Mouse (Mus musculus) forebrain, postnatal 0 days (tissue): ENCODE measurements around the gene BC030867. TPM values are rescaled to one million over a fixed set of nuclear protein-coding genes. Genes with fewer than 3 reads are reported as not detected.

Experiments
- ATAC-seq: fragments of 200-750 bp; cut with Nextera tagmentation; 2 replicates; pipeline ENCODE4 v1.8.0; 2017; ENCODE audit warnings: mild to moderate bottlenecking, moderate library complexity
- DNase-seq: peaks from one replicate; pipeline ENCODE4 v3.0.0-alpha.2; 2015
- H3K27ac ChIP-seq: fragments of 300-500 bp; sonication (generic); 2 replicates; pipeline ENCODE4 v1.5.1; 2014; ENCODE audit warnings: low read depth, mild to moderate bottlenecking, antibody characterized with exemption, low read length, moderate library complexity, mixed read lengths
- H3K27me3 ChIP-seq: fragments of 300-500 bp; sonication (generic); 2 replicates; pipeline ENCODE4 v1.6.1; 2014; ENCODE audit warnings: mild to moderate bottlenecking, low read length, mixed read lengths; ENCODE audit not compliant: insufficient read depth
- H3K36me3 ChIP-seq: fragments of 300-500 bp; sonication (generic); 2 replicates; pipeline ENCODE4 v1.6.1; 2014; ENCODE audit warnings: mild to moderate bottlenecking, moderate library complexity; ENCODE audit not compliant: insufficient read depth
- H3K4me1 ChIP-seq: fragments of 300-500 bp; sonication (generic); 2 replicates; pipeline ENCODE4 v1.6.1; 2014; ENCODE audit warnings: antibody characterized with exemption; ENCODE audit not compliant: insufficient read depth
- H3K4me2 ChIP-seq: fragments of 300-500 bp; sonication (generic); 2 replicates; pipeline ENCODE4 v1.6.1; 2014; ENCODE audit warnings: low read depth, mild to moderate bottlenecking, moderate library complexity
- H3K4me3 ChIP-seq: fragments of 300-500 bp; sonication (generic); 2 replicates; pipeline ENCODE4 v1.5.1; 2014; ENCODE audit warnings: low read depth, low read length, mixed read lengths
- H3K9ac ChIP-seq: fragments of 300-500 bp; sonication (generic); 2 replicates; pipeline ENCODE4 v1.6.1; 2014; ENCODE audit warnings: mild to moderate bottlenecking
- H3K9me3 ChIP-seq: fragments of 300-500 bp; sonication (generic); 2 replicates; pipeline ENCODE4 v1.6.1; 2016; ENCODE audit warnings: low read length
- CTCF ChIP-seq: sonication (generic); IDR thresholded peaks from 2 replicates; pipeline ENCODE4 v1.5.1; 2016; ENCODE audit warnings: antibody characterized with exemption, control low read depth, low read depth
- WGBS: fragments of 180-500 bp; shearing (Covaris S2); extraction: QIAGEN DNeasy Blood & Tissue Kit; methylation state at CpG from one replicate; pipeline ENCODE4 v1.1.7; 2014; 5-methylcytosine and 5-hydroxymethylcytosine counted together
- polyA plus RNA-seq: library from polyadenylated mRNA; unstranded; fragments of >200 nt; fragmentation: Nextera tagmentation; extraction: Ambion mirVana; gene quantifications from 2 replicates; pipeline ENCODE4 v1.2.1, GENCODE M21; 2015
- total RNA-seq: library from RNA; depleted of rRNA; stranded (reverse); fragments of >200 nt; gene quantifications from 2 replicates; pipeline ENCODE4 v1.2.3, GENCODE M21; 2014

BC030867 gene
- total and polyA plus RNA-seq, 2 experiments from 2014 or later = 0.62 to 1.5 TPM

- H3K4me1 ChIP-seq = peaks cover 4% of the 10 kb centered on the region; the same call in 1 of the 2 replicates
- ATAC-seq = no peak
Observed at GRCm38 (mm10) chr11:102240636-102241035, 8.0 kb upstream of the BC030867 start.

GRCm38 (mm10) chr11:102241246-102241645 is 7.4 kb upstream of the BC030867 start:
- no peaks in the 10 kb centered on the region for H3K27me3 ChIP-seq
- peaks cover 6% of the 10 kb centered on the region; the same call in 1 of the 2 replicates for H3K4me1 ChIP-seq
- no peaks in the 10 kb centered on the region for H3K36me3 ChIP-seq
- no peak overlapping the region for H3K4me2 ChIP-seq
- no peak overlapping the region for H3K27ac ChIP-seq
- ATAC-seq = no peak
- H3K9ac ChIP-seq = no peak overlapping the region
- no peak for DNase-seq
- TF ChIP-seq CTCF = no peak
- WGBS = 90% methylated on average over 5 of the region's 5 CpGs
- no peak overlapping the region for H3K4me3 ChIP-seq
- H3K9me3 ChIP-seq = no peaks in the 10 kb centered on the region

More at GRCm38 (mm10) chr11:102240636-102241035, 8.0 kb upstream of the BC030867 start:
- H3K27ac ChIP-seq = no peak overlapping the region
- H3K4me2 ChIP-seq = no peak overlapping the region
- 88% methylated on average over 6 of the region's 6 CpGs for WGBS
- no peak for DNase-seq
- H3K9me3 ChIP-seq = no peaks in the 10 kb centered on the region
- no peak for TF ChIP-seq CTCF
- H3K27me3 ChIP-seq = no peaks in the 10 kb centered on the region
- no peak overlapping the region for H3K4me3 ChIP-seq
- no peak overlapping the region for H3K9ac ChIP-seq
- H3K36me3 ChIP-seq = no peaks in the 10 kb centered on the region

- H3K9me3 ChIP-seq = no peaks in the 10 kb centered on the region
- no peak overlapping the region for H3K27ac ChIP-seq
- H3K36me3 ChIP-seq = no peaks in the 10 kb centered on the region
- H3K27me3 ChIP-seq = no peaks in the 10 kb centered on the region
- H3K9ac ChIP-seq = no peak overlapping the region
- WGBS = 63% methylated on average over 5 of the region's 5 CpGs
- DNase-seq (no peak), ATAC-seq (no peak)
- TF ChIP-seq CTCF = no peak
- H3K4me2 ChIP-seq = no peak overlapping the region
- no peak overlapping the region for H3K4me3 ChIP-seq
- H3K4me1 ChIP-seq = peaks cover 6% of the 10 kb centered on the region; the same call in 1 of the 2 replicates
Observed at GRCm38 (mm10) chr11:102241874-102242273, 6.8 kb upstream of the BC030867 start.

GRCm38 (mm10) chr11:102244926-102245449 is 3.7 kb upstream of the BC030867 start:
- H3K27me3 ChIP-seq = no peaks in the 10 kb centered on the region
- peaks cover 6% of the 10 kb centered on the region; the same call in 1 of the 2 replicates for H3K4me1 ChIP-seq
- H3K4me2 ChIP-seq = peak overlapping the region; percentile 78
- no peaks in the 10 kb centered on the region for H3K36me3 ChIP-seq
- no peaks in the 10 kb centered on the region for H3K9me3 ChIP-seq
- peak overlapping the region; percentile 40 for H3K4me3 ChIP-seq
- peak overlapping the region; percentile 57 for H3K9ac ChIP-seq
- 2% methylated on average over 32 of the region's 32 CpGs for WGBS
- no peak; the same call in 1 of the 2 replicates for TF ChIP-seq CTCF
- H3K27ac ChIP-seq = peak overlapping the region; percentile 45; the same call in 1 of the 2 replicates
- ATAC-seq (peak; percentile 94), DNase-seq (peak; percentile 87)

- Histone ChIP-seq H3K27ac (no peak overlapping the region), H3K4me1 (peaks cover 6% of the 10 kb centered on the region; the same call in 1 of the 2 replicates), H3K9ac (peak overlapping the region; percentile 57), H3K4me2 (peak overlapping the region; percentile 78), H3K4me3 (peak overlapping the region; percentile 40), H3K36me3 (no peaks in the 10 kb centered on the region), H3K27me3 (no peaks in the 10 kb centered on the region), H3K9me3 (no peaks in the 10 kb centered on the region)
- TF ChIP-seq CTCF = no peak
- DNase-seq (no peak), ATAC-seq (0 out of 2 replicates have a peak, but pooled peaks have one; percentile 8)
- WGBS = 35% methylated on average over 14 of the region's 14 CpGs
Observed at GRCm38 (mm10) chr11:102245581-102246272, 3.0 kb upstream of the BC030867 start.

- no peak overlapping the region for H3K27ac ChIP-seq
- DNase-seq (no peak), ATAC-seq (no peak)
- no peak overlapping the region for H3K4me3 ChIP-seq
- WGBS = 67% methylated on average over 6 of the region's 6 CpGs
- H3K9me3 ChIP-seq = no peaks in the 10 kb centered on the region
- H3K4me1 ChIP-seq = peaks cover 6% of the 10 kb centered on the region; the same call in 1 of the 2 replicates
- TF ChIP-seq CTCF = no peak
- no peaks in the 10 kb centered on the region for H3K36me3 ChIP-seq
- no peaks in the 10 kb centered on the region for H3K27me3 ChIP-seq
- no peak overlapping the region for H3K4me2 ChIP-seq
- H3K9ac ChIP-seq = no peak overlapping the region
Observed at GRCm38 (mm10) chr11:102246273-102246635, 2.4 kb upstream of the BC030867 start.

GRCm38 (mm10) chr11:102246871-102247270 is 1.8 kb upstream of the BC030867 start:
- no peaks in the 10 kb centered on the region for H3K9me3 ChIP-seq
- 91% methylated on average over 4 of the region's 4 CpGs for WGBS
- H3K27ac ChIP-seq = no peak overlapping the region
- no peaks in the 10 kb centered on the region for H3K27me3 ChIP-seq
- H3K4me3 ChIP-seq = no peak overlapping the region
- H3K4me2 ChIP-seq = no peak overlapping the region
- TF ChIP-seq CTCF = 0 out of 2 replicates have a peak, but pooled peaks have one; percentile 31
- no peak for DNase-seq
- H3K9ac ChIP-seq = no peak overlapping the region
- peaks cover 6% of the 10 kb centered on the region; the same call in 1 of the 2 replicates for H3K4me1 ChIP-seq
- no peaks in the 10 kb centered on the region for H3K36me3 ChIP-seq
- no peak for ATAC-seq
